Mouse (Mus musculus) stomach, embryonic 16.5 days (tissue): ENCODE results near the gene Pdzd3. TPM values are rescaled to one million over a fixed set of nuclear protein-coding genes. Genes with fewer than 3 reads are reported as not detected.
"Not testable (repeated sequence)": the region's sequence is repeated elsewhere in the genome, so short reads cannot be mapped to it uniquely, and the experiment has no call there.

Source experiments
- ATAC-seq: fragments of 200-750 bp; cut with Nextera tagmentation; 2 replicates; pipeline ENCODE4 v1.8.0; 2017; ENCODE audit warnings: moderate number of reproducible peaks, moderate TSS enrichment; ENCODE audit not compliant: insufficient read depth, low FRiP score
- H3K27ac ChIP-seq: fragments of 300-500 bp; sonication (generic); 2 replicates; pipeline ENCODE4 v1.5.1; 2014; ENCODE audit warnings: low read length
- H3K27me3 ChIP-seq: fragments of 300-500 bp; sonication (generic); 2 replicates; pipeline ENCODE4 v1.6.1; 2014; ENCODE audit warnings: low read length, control low read depth, mixed read lengths; ENCODE audit not compliant: control insufficient read depth, insufficient read depth
- H3K36me3 ChIP-seq: fragments of 300-500 bp; sonication (generic); 2 replicates; pipeline ENCODE4 v1.6.1; 2014; ENCODE audit warnings: low read length; ENCODE audit not compliant: control insufficient read depth, insufficient read depth
- H3K4me1 ChIP-seq: fragments of 300-500 bp; sonication (generic); 2 replicates; pipeline ENCODE4 v1.6.1; 2014; ENCODE audit warnings: low read length, control low read depth, mixed read lengths; ENCODE audit not compliant: control insufficient read depth, insufficient read depth
- H3K4me2 ChIP-seq: fragments of 300-500 bp; sonication (generic); 2 replicates; pipeline ENCODE4 v1.6.1; 2014; ENCODE audit warnings: low read depth, low read length, mixed read lengths
- H3K4me3 ChIP-seq: fragments of 300-500 bp; sonication (generic); replicated peaks from 2 replicates; pipeline ENCODE4 v1.5.1; 2014; ENCODE audit warnings: mild to moderate bottlenecking, low read length
- H3K9ac ChIP-seq: fragments of 300-500 bp; sonication (generic); 2 replicates; pipeline ENCODE4 v1.6.1; 2014; ENCODE audit warnings: low read length
- H3K9me3 ChIP-seq: fragments of 300-500 bp; sonication (generic); replicated peaks from 2 replicates; pipeline ENCODE4 v1.6.1; 2016; ENCODE audit warnings: low read length, control low read depth; ENCODE audit not compliant: control insufficient read depth
- WGBS: fragments of 180-500 bp; shearing (Covaris S2); extraction: QIAGEN DNeasy Blood & Tissue Kit; methylation state at CpG from one replicate; pipeline ENCODE4 v1.1.7; 2014; 5-methylcytosine and 5-hydroxymethylcytosine counted together
- polyA plus RNA-seq: library from polyadenylated mRNA; unstranded; fragments of >200 nt; fragmentation: Nextera tagmentation; extraction: Ambion mirVana; gene quantifications from 2 replicates; pipeline ENCODE4 v1.2.1, GENCODE M21; 2015

Gene Pdzd3
- polyA plus RNA-seq, result 1.3 and 2.4 TPM in 2 replicates

DNA sequence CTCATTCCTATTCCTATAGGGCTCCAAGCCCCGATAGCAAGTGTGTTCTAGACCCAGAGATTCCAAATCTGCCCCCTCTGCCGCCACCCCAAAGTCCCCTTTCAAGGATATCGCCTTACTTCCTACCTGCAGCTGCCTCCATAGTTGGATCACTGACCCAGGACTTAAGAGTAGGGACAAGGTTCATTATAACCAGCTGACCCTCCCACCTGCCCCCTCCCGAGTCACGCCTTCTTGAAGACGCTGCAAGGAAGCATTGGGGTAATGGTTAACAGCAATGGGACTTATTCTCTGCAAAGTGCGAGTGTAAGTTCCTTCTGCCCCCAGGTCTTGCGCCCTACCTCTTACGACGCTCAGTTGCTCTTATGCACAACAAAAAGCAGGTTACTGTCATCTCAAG, at the start of gene Pdzd3:
Gene Pdzd3 (minus strand): TSS at position 158 of the 400 bp plus-strand sequence.
- Histone ChIP-seq H3K9me3 (no peaks in the 10 kb centered on the region), H3K27ac (no peak within 1 kb of the TSS), H3K4me2 (no peak within 1 kb of the TSS), H3K27me3 (no peaks in the 10 kb centered on the region), H3K4me1 (no peaks in the 10 kb centered on the region), H3K9ac (no peak within 1 kb of the TSS), H3K4me3 (no peak within 1 kb of the TSS), H3K36me3 (no peaks in the 10 kb centered on the region)
- WGBS, result 63% methylated on average over 10 of the region's 10 CpGs
- ATAC-seq, result no peak

DNA sequence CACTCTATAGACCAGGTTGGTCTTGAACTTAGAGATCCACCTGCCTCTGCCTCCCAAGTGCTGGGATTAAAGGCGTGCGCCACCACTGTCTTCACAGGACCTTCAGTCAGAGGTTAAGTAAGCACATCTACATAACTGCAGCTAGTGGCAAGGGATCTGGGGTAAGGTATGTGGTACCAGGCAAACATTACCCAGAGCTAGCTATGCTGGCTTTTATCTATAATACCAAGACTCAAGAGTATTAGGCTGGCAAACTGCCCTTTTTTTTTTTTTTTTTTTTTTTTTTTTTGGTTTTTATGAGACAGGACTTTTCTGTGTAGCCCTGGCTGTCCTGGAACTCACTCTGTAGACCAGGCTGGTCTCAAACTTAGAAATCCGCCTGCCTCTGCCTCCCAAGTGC, 48.7 kb upstream of the Pdzd3 start:
- H3K27me3 ChIP-seq, H3K9ac ChIP-seq, H3K27ac ChIP-seq, H3K9me3 ChIP-seq, H3K4me2 ChIP-seq, ATAC-seq, H3K4me3 ChIP-seq, H3K4me1 ChIP-seq: not testable (repeated sequence)
- H3K36me3 ChIP-seq, result peaks cover 34% of the 10 kb centered on the region
- 96% methylated on average over 3 of the region's 3 CpGs for WGBS

DNA sequence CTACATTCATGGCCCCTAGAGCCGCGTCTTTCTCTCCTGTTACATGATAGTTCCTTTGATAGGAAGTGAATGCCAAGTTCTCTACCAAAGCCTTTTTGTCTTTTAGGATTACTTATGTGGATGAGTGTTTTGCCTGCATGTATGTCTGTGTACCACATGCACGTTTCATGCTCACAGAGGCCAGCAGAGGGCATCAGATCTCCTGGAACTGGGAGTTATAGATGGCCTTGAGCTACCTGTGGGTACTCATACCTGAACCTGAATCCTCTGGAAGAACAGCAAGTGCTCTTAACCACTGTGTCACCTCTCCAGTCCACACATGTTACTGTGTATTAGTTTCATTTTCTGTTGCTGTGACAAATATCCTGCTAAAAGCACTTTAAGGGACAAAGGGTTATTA, 41.2 kb upstream of the Pdzd3 start:
- ATAC-seq, result no peak
- Histone ChIP-seq H3K4me1 (peaks cover 14% of the 10 kb centered on the region), H3K4me3 (no peak overlapping the region), H3K27ac (no peak overlapping the region), H3K9me3 (peaks cover 9% of the 10 kb centered on the region; the same call in 1 of the 2 replicates), H3K36me3 (peaks cover 14% of the 10 kb centered on the region), H3K9ac (no peak overlapping the region), H3K4me2 (no peak overlapping the region), H3K27me3 (0 out of 2 replicates have a peak, but pooled peaks cover 5% of the 10 kb centered on the region)
- WGBS, result 75% methylated on average over 3 of the region's 3 CpGs

GRCm38 (mm10) chr9:44288959-44289291, 37.7 kb upstream of the Pdzd3 start:
- peaks cover 9% of the 10 kb centered on the region; the same call in 1 of the 2 replicates for H3K9me3 ChIP-seq
- H3K27me3 ChIP-seq, result 0 out of 2 replicates have a peak, but pooled peaks cover 5% of the 10 kb centered on the region
- no peak overlapping the region for H3K27ac ChIP-seq
- H3K4me1 ChIP-seq, result peaks cover 23% of the 10 kb centered on the region
- WGBS, result 12% methylated on average over 11 of the region's 11 CpGs
- H3K9ac ChIP-seq, result no peak overlapping the region
- no peak overlapping the region for H3K4me3 ChIP-seq
- ATAC-seq, result no peak
- H3K4me2 ChIP-seq, result peak overlapping the region; percentile 93; the same call in 1 of the 2 replicates
- H3K36me3 ChIP-seq, result peaks cover 4% of the 10 kb centered on the region; the same call in 1 of the 2 replicates

DNA sequence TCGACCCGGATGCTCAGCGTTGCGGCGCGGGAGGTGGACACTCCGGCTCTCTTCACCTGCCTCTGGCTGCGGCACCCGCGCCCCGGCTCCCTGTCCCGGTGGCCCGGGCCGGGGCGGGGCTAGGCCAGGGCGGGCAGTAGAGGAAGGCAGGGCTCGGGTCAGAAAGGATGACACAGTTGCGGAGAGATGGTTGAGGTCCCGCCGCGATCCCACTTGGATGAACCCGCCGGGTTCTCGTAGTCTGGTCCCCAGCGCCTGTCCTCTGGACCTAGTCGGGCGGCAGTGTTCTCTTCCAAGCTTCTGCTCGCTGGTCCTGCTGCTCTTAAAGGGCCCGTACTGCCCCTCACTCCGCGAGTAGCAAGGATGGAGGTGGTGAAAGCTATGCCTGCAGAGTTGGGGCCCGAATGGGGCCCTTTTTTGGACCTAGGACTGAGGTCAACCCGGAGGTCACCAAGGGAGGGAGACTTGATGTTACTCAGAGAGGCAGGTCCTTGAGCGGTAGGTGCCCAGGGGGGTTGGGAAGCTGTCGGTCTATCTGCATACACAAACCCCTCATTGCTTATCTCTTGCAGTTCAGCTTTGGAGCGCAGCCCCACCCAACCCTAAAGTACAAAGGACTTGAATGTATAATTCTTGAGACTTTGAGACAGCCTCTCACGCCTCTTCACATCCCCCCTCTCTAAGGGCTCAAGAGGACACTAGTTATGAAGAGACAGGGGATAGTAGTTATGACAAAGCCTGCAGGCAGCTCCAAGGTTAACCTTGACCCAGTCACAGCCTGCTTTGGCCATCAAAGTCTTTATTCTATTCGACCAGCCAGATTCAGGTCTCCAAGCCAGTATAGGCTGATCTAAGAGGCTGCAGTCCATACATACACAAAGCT, 37.0 kb upstream of the Pdzd3 start, which contains the start of gene Abcg4:
Gene Abcg4 (minus strand): TSS at position 540 of the 883 bp plus-strand sequence.
- peak; percentile 44; the same call in 1 of the 2 replicates for ATAC-seq
- H3K27ac ChIP-seq, result no peak within 1 kb of the TSS; the same call in 1 of the 2 replicates
- 0 out of 2 replicates have a peak, but pooled peaks cover 5% of the 10 kb centered on the region for H3K27me3 ChIP-seq
- H3K4me3 ChIP-seq, result peak within 1 kb of the TSS; percentile 67
- peaks cover 9% of the 10 kb centered on the region; the same call in 1 of the 2 replicates for H3K9me3 ChIP-seq
- peak within 1 kb of the TSS; percentile 93 for H3K4me2 ChIP-seq
- H3K4me1 ChIP-seq, result peaks cover 23% of the 10 kb centered on the region
- H3K9ac ChIP-seq, result peak within 1 kb of the TSS; percentile 81
- peaks cover 4% of the 10 kb centered on the region; the same call in 1 of the 2 replicates for H3K36me3 ChIP-seq
- 1% methylated on average over 38 of the region's 38 CpGs for WGBS

DNA sequence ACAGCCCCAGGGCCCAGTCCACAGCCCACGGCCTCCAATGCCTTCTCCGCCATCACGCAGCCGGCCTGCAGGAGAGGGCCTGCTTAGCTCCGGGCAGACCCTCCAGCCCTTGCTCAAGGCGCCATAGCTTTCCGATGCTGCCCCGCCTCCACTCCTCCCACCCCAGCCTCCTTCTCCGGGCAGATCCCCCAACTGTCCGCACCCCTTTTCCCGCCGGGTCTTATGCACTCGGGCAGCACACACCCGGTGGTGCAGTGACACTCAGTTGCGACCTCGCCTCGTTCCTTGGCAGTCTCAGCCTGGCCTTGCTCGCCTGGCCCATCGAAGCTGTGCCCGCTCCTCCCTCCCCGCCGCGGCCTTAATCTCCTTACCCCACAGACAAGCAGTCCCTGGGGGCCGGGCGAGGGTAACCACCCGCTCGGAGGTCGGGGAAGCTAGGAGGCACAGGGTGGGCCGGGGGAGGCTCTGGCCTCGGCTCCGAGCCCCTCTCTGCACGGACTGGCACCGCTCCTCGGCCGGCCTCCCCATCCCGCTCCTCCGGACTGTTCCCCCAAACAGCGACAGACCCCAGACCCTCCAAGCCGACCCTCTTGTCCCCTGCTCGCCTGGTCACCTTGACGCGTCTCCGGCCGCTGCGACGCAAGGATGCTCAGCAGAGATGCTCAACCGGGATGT, 36.3 kb upstream of the Pdzd3 start:
- Histone ChIP-seq H3K9me3 (peaks cover 9% of the 10 kb centered on the region; the same call in 1 of the 2 replicates), H3K27me3 (0 out of 2 replicates have a peak, but pooled peaks cover 5% of the 10 kb centered on the region), H3K27ac (no peak overlapping the region; the same call in 1 of the 2 replicates), H3K4me1 (peaks cover 23% of the 10 kb centered on the region), H3K4me2 (peak overlapping the region; percentile 93), H3K4me3 (peak overlapping the region; percentile 67), H3K9ac (peak overlapping the region; percentile 81), H3K36me3 (no peaks in the 10 kb centered on the region; the same call in 1 of the 2 replicates)
- peak; percentile 59 for ATAC-seq
- WGBS, result under 1% methylated on average over 47 of the region's 47 CpGs

- no peak; the same call in 1 of the 2 replicates for ATAC-seq
- Histone ChIP-seq H3K36me3 (no peaks in the 10 kb centered on the region; the same call in 1 of the 2 replicates), H3K27me3 (0 out of 2 replicates have a peak, but pooled peaks cover 5% of the 10 kb centered on the region), H3K9ac (peak overlapping the region; percentile 81), H3K4me3 (peak overlapping the region; percentile 67), H3K9me3 (peaks cover 9% of the 10 kb centered on the region; the same call in 1 of the 2 replicates), H3K27ac (no peak overlapping the region), H3K4me2 (peak overlapping the region; percentile 93), H3K4me1 (peaks cover 23% of the 10 kb centered on the region)
- WGBS, result 14% methylated on average over 11 of the region's 11 CpGs
Observed at GRCm38 (mm10) chr9:44287003-44287400, 35.7 kb upstream of the Pdzd3 start.

DNA sequence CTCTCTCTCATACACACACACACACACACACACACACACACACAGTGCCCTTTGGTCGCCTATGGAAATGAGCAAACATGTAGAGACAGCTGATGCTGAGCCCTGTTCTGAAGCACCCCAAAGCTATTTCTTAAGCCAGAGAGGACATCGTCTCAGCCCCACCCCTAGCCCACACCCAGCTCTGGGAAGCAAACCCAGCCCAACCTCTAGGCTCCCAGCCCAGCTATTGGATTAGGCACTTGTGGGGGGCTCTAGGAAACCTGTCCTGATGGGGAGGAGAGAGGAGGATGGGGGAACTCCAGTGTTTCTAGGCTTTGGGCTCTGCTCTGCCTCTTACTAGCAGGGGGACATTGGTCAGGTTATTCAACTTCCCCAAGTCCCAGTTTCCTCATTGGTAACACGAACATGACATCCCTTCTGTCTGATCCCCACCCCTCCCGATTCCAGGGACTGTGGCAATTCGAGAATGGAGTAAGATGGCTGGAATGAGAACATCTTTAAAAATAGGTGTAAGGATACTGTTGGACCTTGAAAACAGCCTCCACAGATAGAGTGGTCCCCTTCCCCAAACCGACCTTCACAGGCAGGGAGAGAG, 35.1 kb upstream of the Pdzd3 start:
- Histone ChIP-seq H3K9ac (no peak overlapping the region), H3K4me2 (peak overlapping the region; percentile 93; the same call in 1 of the 2 replicates), H3K27me3 (0 out of 2 replicates have a peak, but pooled peaks cover 5% of the 10 kb centered on the region), H3K9me3 (peaks cover 9% of the 10 kb centered on the region; the same call in 1 of the 2 replicates), H3K36me3 (no peaks in the 10 kb centered on the region; the same call in 1 of the 2 replicates), H3K4me1 (peaks cover 23% of the 10 kb centered on the region), H3K4me3 (no peak overlapping the region), H3K27ac (no peak overlapping the region)
- ATAC-seq, result no peak
- WGBS, result 20% methylated on average over 6 of the region's 6 CpGs
